Mouse (Mus musculus): ENCODE data around the gene Hdac9.

DNA sequence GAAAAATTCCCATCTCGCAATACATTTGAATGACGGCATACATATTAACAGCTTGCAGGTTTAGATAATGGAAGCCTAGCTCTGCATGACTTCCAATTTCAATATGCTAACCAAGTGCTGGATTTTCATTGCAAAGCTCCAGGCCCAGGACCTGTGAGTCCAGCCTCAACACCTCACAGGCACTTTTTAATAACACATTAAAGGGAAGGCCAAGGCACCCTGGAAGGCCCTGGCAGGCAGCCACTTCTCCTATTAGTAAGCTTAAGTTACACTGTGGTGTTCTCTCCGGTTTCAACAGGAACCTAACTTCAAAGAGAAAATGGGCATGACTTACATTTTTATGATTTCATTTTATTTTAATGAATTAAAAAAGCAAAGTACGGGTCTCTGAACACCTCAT lies 233.5 kb downstream of the Hdac9 start:
- TF ChIP-seq CTCF (IDR thresholded peaks at IDR 0.05; ENCODE audit: borderline replicate concordance, insufficient read depth, low read length): no peak
- no peak for TF ChIP-seq POLR2A (IDR thresholded peaks at IDR 0.05; ENCODE audit: low read depth, low read length)
